ENCODE assay signal across 11 mouse cellular contexts in the genomic region with DNA sequence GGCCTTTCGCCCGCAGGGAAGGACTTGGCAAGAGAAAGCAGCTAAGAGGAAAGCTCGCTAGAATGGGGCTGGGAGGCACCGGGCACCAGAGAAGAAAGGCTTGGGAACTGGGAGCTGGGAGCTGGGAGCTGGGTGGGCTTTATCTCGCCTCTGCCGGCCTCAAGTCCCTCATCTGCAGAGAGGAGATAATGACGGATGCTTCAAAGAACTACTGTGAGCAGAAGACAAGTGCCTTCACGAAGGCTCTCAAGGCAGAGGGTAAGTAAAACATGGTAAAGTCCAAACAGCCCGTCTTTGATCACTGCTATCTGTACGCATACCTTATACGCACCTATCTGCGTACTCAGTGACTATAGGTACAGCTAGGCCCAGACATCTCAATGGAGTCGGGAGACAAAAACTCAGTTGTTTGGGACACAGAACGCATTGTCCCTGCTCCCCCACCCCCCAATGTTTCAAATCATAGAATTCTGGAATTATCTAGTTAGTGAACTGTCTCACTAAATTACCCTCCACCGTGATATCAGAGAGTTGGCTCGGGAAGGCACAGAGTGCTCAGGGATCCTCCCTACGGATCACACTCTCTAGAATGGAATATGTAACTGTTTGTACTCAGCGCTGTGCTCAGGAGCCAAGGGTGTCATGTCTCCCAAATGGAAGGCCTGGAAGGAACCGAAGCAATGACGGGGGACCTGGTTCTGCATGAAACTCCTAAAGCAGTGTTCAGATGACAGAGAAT. TPM values are rescaled to one million over a fixed set of nuclear protein-coding genes. Genes with fewer than 3 reads are reported as not detected.
A peak's percentile ranks its signal among the peaks of the same experiment; 100 is the strongest.
DNase-seq lines count a peak whose midpoint lies in the region; ATAC-seq lines count a peak whose summit lies in the region.
"Had no signal": no experiment of that assay in that cellular context is flagged by ENCODE, and none has a peak within 500 bp of the region (broad histone marks: within the 10 kb centered on the region; RNA-seq: fewer than 3 reads in every experiment).

No protein-coding gene starts in this region.

- intact Hi-C loops in left cerebral cortex, postnatal 14 days (cut with DNase I) = no loop called here

- H3K9ac ChIP-seq in lung, embryonic 15.5 days = no peak overlapping the region
- H3K9ac ChIP-seq: hindbrain, embryonic 13.5 days; limb, embryonic 12.5 days had no signal

- H3K4me2 ChIP-seq in lung, embryonic 15.5 days = no peak overlapping the region
- H3K4me2 ChIP-seq: hindbrain, embryonic 13.5 days; limb, embryonic 12.5 days had no signal

- peak; percentile 5 for DNase-seq in embryo, embryonic 10.5 days (ENCODE audit: low spot score)
- DNase-seq in embryo, embryonic 11 days = no peak
- DNase-seq in lung, postnatal 14 days = no peak
- no peak for DNase-seq in limb, embryonic 10.5 days (ENCODE audit: low spot score)
- peak; percentile 59 to 62 for DNase-seq in spleen, postnatal 14 days (ENCODE audit: low spot score in 2 of 2)
- DNase-seq in right cerebral cortex, postnatal 10 days (ENCODE audit: low spot score in 2 of 2) = no peak
- no peak for DNase-seq in left cerebral cortex, postnatal 14 days (ENCODE audit: low spot score in 2 of 2)
- DNase-seq: cerebellum, adult 18-20 months had no signal

- H3K27me3 ChIP-seq in lung, embryonic 15.5 days = no peaks in the 10 kb centered on the region
- no peaks in the 10 kb centered on the region for H3K27me3 ChIP-seq in limb, embryonic 10.5 days (ENCODE audit: low read depth, poor library complexity, severe bottlenecking)
- H3K27me3 ChIP-seq: limb, embryonic 12.5 days had no signal

- 59% methylated on average over 20 of the region's 20 CpGs for WGBS in lung, embryonic 15.5 days
- WGBS in limb, embryonic 10.5 days = 87% methylated on average over 20 of the region's 20 CpGs

- H3K4me1 ChIP-seq in lung, embryonic 15.5 days = peaks cover 4% of the 10 kb centered on the region; the same call in 1 of the 2 replicates
- 0 out of 2 replicates have a peak, but pooled peaks cover 7% of the 10 kb centered on the region for H3K4me1 ChIP-seq in limb, embryonic 10.5 days
- H3K4me1 ChIP-seq: limb, embryonic 12.5 days had no signal

- no peak overlapping the region for H3K27ac ChIP-seq in lung, embryonic 15.5 days
- H3K27ac ChIP-seq in limb, embryonic 10.5 days = 0 out of 2 replicates have a peak overlapping the region, but pooled peaks have one; percentile 6
- H3K27ac ChIP-seq: hindbrain, embryonic 13.5 days; limb, embryonic 12.5 days had no signal

- peak; percentile 69; the same call in 1 of the 2 replicates for ATAC-seq in lung, embryonic 15.5 days (ENCODE audit: borderline replicate concordance, extremely low read depth, low FRiP score, low TSS enrichment)

- no peak overlapping the region for H3K4me3 ChIP-seq in lung, embryonic 15.5 days
- H3K4me3 ChIP-seq in limb, embryonic 10.5 days = no peak overlapping the region
- H3K4me3 ChIP-seq: hindbrain, embryonic 13.5 days; limb, embryonic 12.5 days had no signal

- no peaks in the 10 kb centered on the region for H3K9me3 ChIP-seq in lung, embryonic 15.5 days
- no peaks in the 10 kb centered on the region for H3K9me3 ChIP-seq in limb, embryonic 10.5 days (replicated peaks)
- H3K9me3 ChIP-seq: hindbrain, embryonic 13.5 days; limb, embryonic 12.5 days had no signal

- H3K36me3 ChIP-seq in lung, embryonic 15.5 days = no peaks in the 10 kb centered on the region
- no peaks in the 10 kb centered on the region for H3K36me3 ChIP-seq in limb, embryonic 10.5 days
- H3K36me3 ChIP-seq: hindbrain, embryonic 13.5 days; limb, embryonic 12.5 days had no signal

RNA-seq across cellular contexts. Expression of a gene that starts 36.1 kb away (rescaled TPM):
- polyA plus RNA-seq in lung, embryonic 15.5 days (2015; fragmentation: Nextera tagmentation; extraction: Ambion mirVana) = 40.4 and 42.7 TPM in 2 replicates
- 39.3 and 44.3 TPM in 2 replicates for polyA plus RNA-seq in limb, embryonic 10.5 days (2016; fragmentation: Nextera tagmentation; extraction: Ambion mirVana)
- total RNA-seq in left cerebral cortex, postnatal 14 days (2021) = 10 to 100 TPM; 26.1 to 31.2 TPM

RNA-seq across cellular contexts. Expression of a gene that starts 42.4 kb away (rescaled TPM):
- 3.2 and 3.4 TPM in 2 replicates for polyA plus RNA-seq in lung, embryonic 15.5 days (2015; fragmentation: Nextera tagmentation; extraction: Ambion mirVana)
- 0.28 and 0.50 TPM in 2 replicates for polyA plus RNA-seq in limb, embryonic 10.5 days (2016; fragmentation: Nextera tagmentation; extraction: Ambion mirVana)
- total RNA-seq in left cerebral cortex, postnatal 14 days (2021) = 10 to 100 TPM; 17.7 to 19.3 TPM

Comparison
In these comparisons a context has a peak if more than half of its experiments do, and no peak if none do; other contexts are left out.
1. DNase-seq: peak in embryo, embryonic 10.5 days (single experiment) and spleen, postnatal 14 days (2 of 2); none in embryo, embryonic 11 days (single experiment), lung, postnatal 14 days (single experiment), limb, embryonic 10.5 days (single experiment), right cerebral cortex, postnatal 10 days (0 of 2) and left cerebral cortex, postnatal 14 days (0 of 2).